Mouse (Mus musculus): Measurements from ENCODE around the gene Adora2b. TPM values are rescaled to one million over a fixed set of nuclear protein-coding genes. Genes with fewer than 3 reads are reported as not detected.
A peak's percentile ranks its signal among the peaks of the same experiment; 100 is the strongest.

The Adora2b gene
- total and polyA plus RNA-seq, 2 experiments, result 0.11 TPM; not detected in 1

DNA sequence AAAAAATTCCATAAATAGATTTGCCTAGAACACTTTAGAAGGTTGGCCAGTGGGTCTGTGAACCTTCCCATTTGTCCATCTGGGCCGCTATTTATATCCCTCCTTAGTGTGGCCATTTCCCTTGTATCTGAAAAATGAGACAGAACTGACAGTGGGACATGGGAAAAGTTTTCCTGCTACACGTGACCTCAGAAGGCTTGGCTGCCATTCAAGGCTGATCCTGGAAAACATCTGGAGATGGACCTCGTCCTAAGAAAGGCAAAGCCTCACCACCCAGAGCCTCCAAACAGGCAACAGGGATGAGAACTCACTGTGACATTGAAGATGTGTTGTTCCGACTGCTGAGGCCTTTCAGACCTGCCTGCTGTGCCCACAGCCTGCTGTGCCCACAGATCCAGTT lies 24.0 kb upstream of the Adora2b start:
- DNase-seq (ENCODE audit: extremely low read depth, low read depth, low spot score), result no peak
- Histone ChIP-seq H3K4me1 (ENCODE audit: control insufficient read depth, insufficient read depth, low read length) (no peaks in the 10 kb centered on the region), H3K79me2 (ENCODE audit: control insufficient read depth, insufficient read depth, low read length) (no peaks in the 10 kb centered on the region), H3K4me3 (ENCODE audit: insufficient read depth, low read depth, low read length) (no peak overlapping the region), H3K9ac (ENCODE audit: low read depth, low read length) (no peak overlapping the region), H3K27me3 (ENCODE audit: control insufficient read depth, insufficient read depth, low read length) (no peaks in the 10 kb centered on the region), H3K36me3 (ENCODE audit: control insufficient read depth, insufficient read depth, low read length) (no peaks in the 10 kb centered on the region), H3K27ac (replicated peaks; ENCODE audit: insufficient read depth, low read depth, low read length) (no peak overlapping the region)
- TF ChIP-seq POLR2A (IDR thresholded peaks at IDR 0.05; ENCODE audit: extremely low read depth, insufficient read depth, low read length) (no peak), CTCF (IDR thresholded peaks at IDR 0.05; ENCODE audit: low read depth, low read length) (no peak)
- WGBS, result 67% methylated on average over 4 of the region's 4 CpGs

DNA sequence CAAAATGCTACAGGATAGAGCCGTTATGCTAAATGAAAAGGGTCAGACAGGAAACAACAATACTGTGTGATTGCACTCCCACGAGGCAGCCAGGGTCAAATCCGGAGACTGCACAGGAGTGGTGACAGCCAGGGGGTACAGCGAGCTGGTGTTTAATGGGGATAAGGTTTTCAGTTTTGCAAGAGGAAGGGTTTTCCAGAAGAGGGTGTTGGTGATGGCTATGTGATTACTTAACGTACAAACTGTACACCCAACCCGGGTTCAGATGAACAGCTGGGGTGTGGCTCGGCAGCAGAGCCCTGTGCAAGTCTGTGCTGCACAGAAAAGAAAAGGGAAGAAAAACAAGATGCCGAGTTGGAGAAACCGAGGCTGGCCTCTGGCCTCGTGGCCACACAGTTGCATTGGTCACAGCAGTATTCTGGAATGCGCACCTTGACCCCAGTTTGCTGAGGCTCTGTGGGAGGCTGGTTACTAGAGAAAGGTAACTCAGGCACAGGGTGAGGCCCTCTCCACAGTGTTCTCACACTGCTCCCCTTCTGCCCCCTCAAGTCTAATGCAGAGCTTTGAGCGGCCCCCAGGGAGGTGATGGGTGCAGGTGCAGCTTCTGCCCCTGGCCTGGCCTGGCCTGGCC lies 8.0 kb upstream of the Adora2b start:
- no peaks in the 10 kb centered on the region for H3K79me2 ChIP-seq (ENCODE audit: control insufficient read depth, insufficient read depth, low read length)
- H3K27ac ChIP-seq (replicated peaks; ENCODE audit: insufficient read depth, low read depth, low read length), result no peak overlapping the region
- TF ChIP-seq POLR2A (IDR thresholded peaks at IDR 0.05; ENCODE audit: extremely low read depth, insufficient read depth, low read length) (no peak), CTCF (IDR thresholded peaks at IDR 0.05; ENCODE audit: low read depth, low read length) (no peak)
- H3K4me1 ChIP-seq (ENCODE audit: control insufficient read depth, insufficient read depth, low read length), result no peaks in the 10 kb centered on the region
- no peaks in the 10 kb centered on the region for H3K36me3 ChIP-seq (ENCODE audit: control insufficient read depth, insufficient read depth, low read length)
- no peak overlapping the region for H3K9ac ChIP-seq (ENCODE audit: low read depth, low read length)
- H3K4me3 ChIP-seq (ENCODE audit: insufficient read depth, low read depth, low read length), result no peak overlapping the region
- H3K27me3 ChIP-seq (ENCODE audit: control insufficient read depth, insufficient read depth, low read length), result no peaks in the 10 kb centered on the region
- 69% methylated on average over 12 of the region's 12 CpGs for WGBS
- DNase-seq (ENCODE audit: extremely low read depth, low read depth, low spot score), result no peak

DNA sequence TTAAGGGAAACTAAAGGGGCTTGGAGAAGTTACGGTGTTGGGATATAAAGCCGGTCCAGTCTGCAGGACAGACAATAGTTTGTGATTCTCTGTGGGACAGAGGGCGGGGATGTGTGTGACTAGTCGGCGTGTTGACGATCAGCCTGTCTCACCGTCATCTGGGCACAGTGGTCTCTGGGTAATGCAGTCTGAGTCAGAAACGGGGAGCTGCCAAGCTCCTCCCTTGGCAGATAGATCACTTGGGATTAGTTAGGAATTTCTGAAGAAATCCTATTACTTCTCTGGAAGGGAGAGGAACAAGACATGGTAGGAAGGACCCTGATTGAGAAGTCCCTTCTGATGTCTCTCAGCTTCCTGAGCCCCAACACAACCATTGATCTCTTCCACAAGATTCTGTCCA lies 4.9 kb upstream of the Adora2b start:
- no peaks in the 10 kb centered on the region for H3K79me2 ChIP-seq (ENCODE audit: control insufficient read depth, insufficient read depth, low read length)
- no peak for TF ChIP-seq POLR2A (IDR thresholded peaks at IDR 0.05; ENCODE audit: extremely low read depth, insufficient read depth, low read length)
- TF ChIP-seq CTCF (IDR thresholded peaks at IDR 0.05; ENCODE audit: low read depth, low read length), result no peak
- H3K4me3 ChIP-seq (ENCODE audit: insufficient read depth, low read depth, low read length), result no peak overlapping the region
- no peak overlapping the region for H3K9ac ChIP-seq (ENCODE audit: low read depth, low read length)
- no peaks in the 10 kb centered on the region; the same call in 1 of the 2 replicates for H3K4me1 ChIP-seq (ENCODE audit: control insufficient read depth, insufficient read depth, low read length)
- no peak for DNase-seq (ENCODE audit: extremely low read depth, low read depth, low spot score)
- H3K36me3 ChIP-seq (ENCODE audit: control insufficient read depth, insufficient read depth, low read length), result no peaks in the 10 kb centered on the region
- H3K27ac ChIP-seq (replicated peaks; ENCODE audit: insufficient read depth, low read depth, low read length), result no peak overlapping the region
- 79% methylated on average over 8 of the region's 8 CpGs for WGBS
- H3K27me3 ChIP-seq (ENCODE audit: control insufficient read depth, insufficient read depth, low read length), result peaks cover 7% of the 10 kb centered on the region; the same call in 1 of the 2 replicates

DNA sequence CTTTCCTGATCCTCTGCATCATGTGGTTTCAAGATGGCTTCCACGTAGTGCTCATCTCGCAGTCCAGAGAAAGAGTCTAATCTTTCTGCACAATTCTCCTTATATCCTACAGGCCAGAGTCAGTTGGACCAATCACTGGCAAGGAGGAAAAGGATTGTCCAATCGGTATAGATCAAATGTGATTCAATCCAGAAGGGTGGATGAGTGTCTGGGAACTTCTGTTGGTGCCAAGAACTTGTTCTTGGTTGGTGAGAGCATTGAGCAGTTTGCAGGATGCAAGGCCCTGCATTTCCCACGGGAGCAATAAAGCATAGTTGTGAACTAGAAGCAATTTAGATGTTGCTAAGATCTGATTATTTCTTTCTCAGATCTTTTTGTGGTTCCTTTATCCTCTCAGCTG lies 4.3 kb upstream of the Adora2b start:
- Histone ChIP-seq H3K36me3 (ENCODE audit: control insufficient read depth, insufficient read depth, low read length) (no peaks in the 10 kb centered on the region), H3K27ac (replicated peaks; ENCODE audit: insufficient read depth, low read depth, low read length) (no peak overlapping the region), H3K4me1 (ENCODE audit: control insufficient read depth, insufficient read depth, low read length) (peaks cover 3% of the 10 kb centered on the region; the same call in 1 of the 2 replicates), H3K79me2 (ENCODE audit: control insufficient read depth, insufficient read depth, low read length) (no peaks in the 10 kb centered on the region), H3K4me3 (ENCODE audit: insufficient read depth, low read depth, low read length) (no peak overlapping the region), H3K27me3 (ENCODE audit: control insufficient read depth, insufficient read depth, low read length) (peaks cover 12% of the 10 kb centered on the region; the same call in 1 of the 2 replicates), H3K9ac (ENCODE audit: low read depth, low read length) (no peak overlapping the region)
- no peak for TF ChIP-seq POLR2A (IDR thresholded peaks at IDR 0.05; ENCODE audit: extremely low read depth, insufficient read depth, low read length)
- no peak for TF ChIP-seq CTCF (IDR thresholded peaks at IDR 0.05; ENCODE audit: low read depth, low read length)
- 92% methylated on average over 4 of the region's 4 CpGs for WGBS
- no peak for DNase-seq (ENCODE audit: extremely low read depth, low read depth, low spot score)

DNA sequence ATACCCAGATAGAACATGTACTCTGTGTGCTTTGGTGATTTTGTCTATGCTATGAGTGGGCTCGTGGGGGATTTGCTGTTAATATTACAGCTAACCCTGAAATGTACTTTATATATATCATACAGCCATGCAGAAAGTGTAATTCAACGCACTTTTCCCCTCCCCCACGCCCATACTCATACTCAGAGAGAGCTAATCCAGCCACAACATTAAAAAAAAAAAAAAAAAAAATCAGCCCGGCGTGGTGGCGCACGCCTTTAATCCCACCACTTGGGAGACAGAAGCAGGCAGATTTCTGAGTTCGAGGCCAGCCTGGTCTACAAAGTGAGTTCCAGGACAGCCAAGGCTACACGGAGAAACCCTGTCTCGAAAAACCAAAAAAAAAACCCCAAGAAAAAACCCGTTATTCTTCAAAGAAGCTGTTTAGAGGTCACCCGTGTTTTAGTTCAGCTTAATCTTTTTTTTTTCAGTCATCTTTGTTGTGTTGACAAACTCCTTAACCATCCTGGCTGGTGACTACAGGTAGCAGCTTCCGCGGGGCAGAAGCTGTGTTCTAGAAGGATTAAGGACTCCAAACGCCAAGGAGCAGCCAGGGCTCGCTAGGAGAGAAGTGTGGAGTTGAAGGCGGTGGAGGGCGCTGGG lies 904 bp upstream of the Adora2b start:
- no peak overlapping the region for H3K9ac ChIP-seq (ENCODE audit: low read depth, low read length)
- H3K27me3 ChIP-seq (ENCODE audit: control insufficient read depth, insufficient read depth, low read length), result peaks cover 12% of the 10 kb centered on the region; the same call in 1 of the 2 replicates
- no peak for DNase-seq (ENCODE audit: extremely low read depth, low read depth, low spot score)
- peak overlapping the region; percentile 69; the same call in 1 of the 2 replicates for H3K4me3 ChIP-seq (ENCODE audit: insufficient read depth, low read depth, low read length)
- TF ChIP-seq CTCF (IDR thresholded peaks at IDR 0.05; ENCODE audit: low read depth, low read length) (no peak), POLR2A (IDR thresholded peaks at IDR 0.05; ENCODE audit: extremely low read depth, insufficient read depth, low read length) (no peak)
- no peaks in the 10 kb centered on the region for H3K79me2 ChIP-seq (ENCODE audit: control insufficient read depth, insufficient read depth, low read length)
- no peak overlapping the region for H3K27ac ChIP-seq (replicated peaks; ENCODE audit: insufficient read depth, low read depth, low read length)
- H3K36me3 ChIP-seq (ENCODE audit: control insufficient read depth, insufficient read depth, low read length), result no peaks in the 10 kb centered on the region
- whole genome bisulfite sequencing, result 28% methylated on average over 18 of the region's 18 CpGs
- peaks cover 3% of the 10 kb centered on the region; the same call in 1 of the 2 replicates for H3K4me1 ChIP-seq (ENCODE audit: control insufficient read depth, insufficient read depth, low read length)
